Mouse (Mus musculus): Measurements from ENCODE around the gene Apoc4. TPM values are rescaled to one million over a fixed set of nuclear protein-coding genes. Genes with fewer than 3 reads are reported as not detected.

Gene Apoc4
- polyA plus RNA-seq, 1 experiment from 2014 or later: 5.4 TPM

Other genes with a start within 250 kb of the Apoc4 start
- gene Mark4, start 222.7 kb downstream of the Apoc4 start, polyA plus RNA-seq (2014; fragmentation: Nextera tagmentation; extraction: Ambion mirVana): 6.7 and 7.7 TPM in 2 replicates
- gene Exoc3l2, start 218.1 kb downstream of the Apoc4 start, polyA plus RNA-seq (2014; fragmentation: Nextera tagmentation; extraction: Ambion mirVana): 4.3 and 5.6 TPM in 2 replicates
- gene Bloc1s3, start 173.1 kb downstream of the Apoc4 start, polyA plus RNA-seq (2014; fragmentation: Nextera tagmentation; extraction: Ambion mirVana): 2.0 and 2.1 TPM in 2 replicates
- 97.4 and 108 TPM in 2 replicates for gene Trappc6a, start 173.1 kb downstream of the Apoc4 start, polyA plus RNA-seq (2014; fragmentation: Nextera tagmentation; extraction: Ambion mirVana)
- gene Nkpd1, start 163.6 kb downstream of the Apoc4 start, polyA plus RNA-seq (2014; fragmentation: Nextera tagmentation; extraction: Ambion mirVana): not detected in 2 replicates
- gene Ppp1r37, start 118.4 kb downstream of the Apoc4 start, polyA plus RNA-seq (2014; fragmentation: Nextera tagmentation; extraction: Ambion mirVana): 2.9 and 3.1 TPM in 2 replicates
- gene Zfp296, start 104.2 kb downstream of the Apoc4 start, polyA plus RNA-seq (2014; fragmentation: Nextera tagmentation; extraction: Ambion mirVana): 2.3 and 2.4 TPM in 2 replicates
- gene Gemin7, start 103.9 kb downstream of the Apoc4 start, polyA plus RNA-seq (2014; fragmentation: Nextera tagmentation; extraction: Ambion mirVana): 133 and 142 TPM in 2 replicates
- 33.4 and 45.5 TPM in 2 replicates for gene Clasrp, start 77.0 kb downstream of the Apoc4 start, polyA plus RNA-seq (2014; fragmentation: Nextera tagmentation; extraction: Ambion mirVana)
- 2.0 and 2.3 TPM in 2 replicates for gene Relb, start 52.0 kb downstream of the Apoc4 start, polyA plus RNA-seq (2014; fragmentation: Nextera tagmentation; extraction: Ambion mirVana)
- 89.9 and 94.9 TPM in 2 replicates for gene Clptm1, start 16.4 kb downstream of the Apoc4 start, polyA plus RNA-seq (2014; fragmentation: Nextera tagmentation; extraction: Ambion mirVana)
- gene Apoc2, start 3.5 kb downstream of the Apoc4 start, polyA plus RNA-seq (2014; fragmentation: Nextera tagmentation; extraction: Ambion mirVana): 235 and 244 TPM in 2 replicates
- not detected in 2 replicates for gene Gm44805, start 56 bp downstream of the Apoc4 start, polyA plus RNA-seq (2014; fragmentation: Nextera tagmentation; extraction: Ambion mirVana)
- gene Apoc1, start 11.2 kb upstream of the Apoc4 start, polyA plus RNA-seq (2014; fragmentation: Nextera tagmentation; extraction: Ambion mirVana): 173 and 199 TPM in 2 replicates
- gene Apoe, start 17.7 kb upstream of the Apoc4 start, polyA plus RNA-seq (2014; fragmentation: Nextera tagmentation; extraction: Ambion mirVana): 1,439 and 1,470 TPM in 2 replicates
- 259 and 264 TPM in 2 replicates for gene Tomm40, start 34.0 kb upstream of the Apoc4 start, polyA plus RNA-seq (2014; fragmentation: Nextera tagmentation; extraction: Ambion mirVana)
- 55.9 and 58.4 TPM in 2 replicates for gene Nectin2, start 69.0 kb upstream of the Apoc4 start, polyA plus RNA-seq (2014; fragmentation: Nextera tagmentation; extraction: Ambion mirVana)
- gene Bcam, start 89.5 kb upstream of the Apoc4 start, polyA plus RNA-seq (2014; fragmentation: Nextera tagmentation; extraction: Ambion mirVana): 17.5 and 21.8 TPM in 2 replicates
- 1.4 TPM in 2 replicates for gene Cblc, start 115.3 kb upstream of the Apoc4 start, polyA plus RNA-seq (2014; fragmentation: Nextera tagmentation; extraction: Ambion mirVana)
- 5.4 and 7.0 TPM in 2 replicates for gene Bcl3, start 141.3 kb upstream of the Apoc4 start, polyA plus RNA-seq (2014; fragmentation: Nextera tagmentation; extraction: Ambion mirVana)
- gene Gm19345, start 170.5 kb upstream of the Apoc4 start, polyA plus RNA-seq (2014; fragmentation: Nextera tagmentation; extraction: Ambion mirVana): not detected in 2 replicates
- gene Ceacam16, start 179.8 kb upstream of the Apoc4 start, polyA plus RNA-seq (2014; fragmentation: Nextera tagmentation; extraction: Ambion mirVana): not detected in 2 replicates
- not detected in 2 replicates for gene Ceacam19, start 206.5 kb upstream of the Apoc4 start, polyA plus RNA-seq (2014; fragmentation: Nextera tagmentation; extraction: Ambion mirVana)
- 5.1 and 6.1 TPM in 2 replicates for gene Pvr, start 239.7 kb upstream of the Apoc4 start, polyA plus RNA-seq (2014; fragmentation: Nextera tagmentation; extraction: Ambion mirVana)

All from liver, embryonic 11.5 days (tissue).